Mouse (Mus musculus) bone marrow macrophage, adult 2 months (primary cell): Measurements from ENCODE around the gene Sema5a. TPM values are rescaled to one million over a fixed set of nuclear protein-coding genes. Genes with fewer than 3 reads are reported as not detected.

ENCODE experiments used
- H3K27ac ChIP-seq: 2 replicates; pipeline ENCODE4 v1.5.1; 2012; ENCODE audit warnings: low read depth, low read length; ENCODE audit not compliant: insufficient read depth
- H3K4me1 ChIP-seq: 2 replicates; pipeline ENCODE4 v1.6.1; 2012; ENCODE audit warnings: low read length; ENCODE audit not compliant: control insufficient read depth, insufficient read depth
- H3K4me3 ChIP-seq: 2 replicates; pipeline ENCODE4 v1.5.1; 2012; ENCODE audit warnings: mild to moderate bottlenecking, low read length, moderate library complexity; ENCODE audit not compliant: insufficient read depth
- CTCF ChIP-seq: IDR thresholded peaks from 2 replicates; pipeline ENCODE4 v1.5.1; 2012; ENCODE audit warnings: low read depth, mild to moderate bottlenecking, low read length, moderate library complexity
- POLR2A ChIP-seq: IDR thresholded peaks from 2 replicates; pipeline ENCODE4 v1.6.1; 2012; ENCODE audit warnings: mild to moderate bottlenecking, low read depth, low read length, borderline replicate concordance
- polyA plus RNA-seq: library from polyadenylated mRNA; stranded (reverse); fragments of >200 nt; gene quantifications from 2 replicates; pipeline ENCODE4 v1.2.4, GENCODE M21; 2012; ENCODE audit not compliant: missing spikeins, insufficient read depth, insufficient read length

Sema5a gene
- polyA plus RNA-seq, 1 experiment: not detected

DNA sequence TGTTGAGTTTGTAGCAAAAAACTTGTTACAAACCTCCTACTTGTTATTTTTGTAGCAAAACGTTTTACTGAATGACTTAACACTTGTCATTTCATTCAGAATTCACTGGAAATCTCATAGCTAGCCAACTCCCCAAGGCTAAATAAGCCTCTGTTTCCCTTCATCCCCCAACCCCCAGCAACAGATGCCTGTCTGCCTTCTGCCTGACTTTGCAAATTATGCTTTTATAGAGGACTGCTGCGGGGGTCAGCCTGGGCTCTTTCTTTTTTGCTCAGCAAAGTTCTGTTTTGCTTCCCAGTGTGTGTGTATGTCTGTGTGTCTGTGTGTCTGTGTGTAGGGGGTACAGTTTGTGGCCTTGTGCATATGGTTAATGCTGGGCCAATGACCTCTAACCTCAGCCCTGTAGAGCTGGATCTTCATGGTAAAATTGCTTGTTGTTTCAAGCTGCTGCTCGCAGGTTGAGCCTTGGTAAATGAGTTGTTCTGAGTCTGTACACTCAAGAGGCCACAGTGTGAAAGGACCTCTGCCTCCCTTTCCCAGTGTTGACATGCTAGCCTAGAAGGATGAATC is 94.2 kb downstream of the Sema5a start:
- TF ChIP-seq POLR2A (no peak), CTCF (no peak)
- H3K4me3 ChIP-seq: no peak overlapping the region
- H3K27ac ChIP-seq: no peak overlapping the region
- H3K4me1 ChIP-seq: peaks cover 7% of the 10 kb centered on the region

DNA sequence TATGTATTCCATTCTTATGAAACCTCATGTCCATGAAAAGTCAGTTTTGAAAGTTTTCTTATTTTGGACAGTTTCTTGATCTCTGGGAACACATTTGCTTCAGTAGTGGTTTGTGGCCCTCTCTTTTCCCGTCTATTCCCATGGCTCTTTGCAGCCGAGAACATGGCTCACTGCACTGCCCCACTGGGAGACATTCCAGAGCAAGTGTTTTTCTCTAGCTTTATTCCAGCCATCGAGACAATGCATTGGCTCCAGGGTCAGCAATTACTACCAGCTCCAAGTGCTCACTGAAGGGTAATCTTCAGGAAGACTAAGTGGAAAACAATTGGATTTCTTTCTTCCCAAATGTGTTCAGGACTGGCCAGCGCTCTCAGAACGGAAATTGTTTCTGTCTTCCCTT is 94.8 kb downstream of the Sema5a start:
- Histone ChIP-seq H3K27ac (no peak overlapping the region), H3K4me3 (no peak overlapping the region), H3K4me1 (peaks cover 7% of the 10 kb centered on the region)
- TF ChIP-seq CTCF (no peak), POLR2A (no peak)

DNA sequence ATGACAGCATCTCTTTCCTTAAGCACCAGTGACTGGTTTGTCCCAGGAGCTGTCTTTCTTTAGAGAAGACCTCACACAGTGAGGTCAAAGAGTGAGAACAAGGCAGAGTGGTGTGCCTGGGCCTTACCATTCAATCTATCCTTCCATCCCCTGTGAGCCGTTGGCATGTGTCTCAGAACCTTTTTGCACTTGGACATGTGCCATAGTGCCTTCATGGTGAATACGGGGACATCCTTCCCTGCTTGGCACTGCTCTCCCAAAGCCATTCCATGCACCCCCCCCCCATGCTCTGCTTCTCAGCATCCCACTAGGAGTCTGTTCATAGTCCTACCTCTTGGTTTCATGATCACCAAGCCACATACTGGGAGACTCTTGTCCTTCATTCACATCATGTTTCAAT is 96.8 kb downstream of the Sema5a start:
- Histone ChIP-seq H3K4me1 (peaks cover 7% of the 10 kb centered on the region), H3K4me3 (no peak overlapping the region), H3K27ac (no peak overlapping the region)
- TF ChIP-seq POLR2A: no peak
- no peak for TF ChIP-seq CTCF

DNA sequence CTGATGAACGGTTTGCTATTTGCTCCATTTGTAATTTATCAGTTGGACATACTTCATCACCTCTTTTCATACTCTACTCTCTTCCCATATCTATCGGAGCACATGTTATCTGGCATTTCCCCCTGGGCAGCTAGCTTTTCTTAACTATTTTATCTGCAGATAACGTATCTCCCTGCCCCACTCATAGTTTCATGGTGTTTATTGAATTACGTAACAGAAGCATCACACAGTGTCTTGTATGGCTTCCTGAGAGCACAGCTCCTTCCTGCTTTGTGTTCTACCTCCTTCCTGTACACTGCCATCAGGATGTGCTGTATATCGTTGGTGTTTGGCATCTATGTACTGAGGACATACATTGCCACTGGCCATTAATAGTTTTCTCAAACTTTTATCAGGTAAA is 98.9 kb downstream of the Sema5a start:
- H3K4me3 ChIP-seq: no peak overlapping the region
- no peak for TF ChIP-seq CTCF
- TF ChIP-seq POLR2A: no peak
- H3K27ac ChIP-seq: no peak overlapping the region
- peaks cover 15% of the 10 kb centered on the region for H3K4me1 ChIP-seq

DNA sequence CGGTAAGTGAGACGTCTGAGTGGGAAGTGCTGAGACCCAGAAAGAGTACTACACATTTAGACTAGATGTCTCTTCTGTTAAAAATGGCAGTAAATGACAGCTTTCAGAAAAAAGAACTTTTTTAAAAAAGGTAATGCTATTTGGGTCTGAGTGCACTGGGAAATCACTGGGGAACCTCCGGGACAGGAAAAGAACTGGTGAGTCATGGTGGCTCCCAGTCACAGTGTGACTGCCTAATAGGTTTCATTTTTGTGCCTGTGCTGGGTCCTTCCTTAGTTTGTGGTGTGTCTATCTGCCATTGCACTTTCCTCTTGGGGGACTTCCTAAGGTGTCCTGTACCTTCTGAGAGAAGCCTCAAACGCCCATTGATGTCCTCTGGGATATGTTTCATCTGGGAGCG is 102.7 kb downstream of the Sema5a start:
- TF ChIP-seq CTCF (no peak), POLR2A (no peak)
- H3K4me3 ChIP-seq: no peak overlapping the region
- peaks cover 15% of the 10 kb centered on the region for H3K4me1 ChIP-seq
- no peak overlapping the region for H3K27ac ChIP-seq

DNA sequence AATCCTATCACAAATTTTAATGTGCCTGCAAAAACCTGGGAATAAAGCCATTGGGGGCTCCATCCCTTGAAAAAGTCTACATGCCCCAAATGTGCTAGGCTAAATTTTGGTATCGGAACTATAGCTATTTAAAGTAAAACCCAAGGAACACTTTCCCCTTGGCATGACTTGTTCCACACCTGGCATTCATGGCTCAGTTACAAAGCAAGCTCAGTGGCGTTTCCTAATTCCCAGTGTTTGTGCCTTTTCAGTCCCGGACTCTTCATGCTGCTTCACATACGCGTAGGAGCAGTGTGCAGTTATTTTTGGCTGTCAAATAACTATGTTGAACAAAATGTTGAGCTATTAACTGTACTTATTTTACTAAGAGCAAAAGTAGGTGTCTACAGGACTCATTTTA is 104.7 kb downstream of the Sema5a start:
- TF ChIP-seq CTCF: no peak
- H3K4me3 ChIP-seq: no peak overlapping the region
- H3K4me1 ChIP-seq: peaks cover 8% of the 10 kb centered on the region
- no peak overlapping the region for H3K27ac ChIP-seq

DNA sequence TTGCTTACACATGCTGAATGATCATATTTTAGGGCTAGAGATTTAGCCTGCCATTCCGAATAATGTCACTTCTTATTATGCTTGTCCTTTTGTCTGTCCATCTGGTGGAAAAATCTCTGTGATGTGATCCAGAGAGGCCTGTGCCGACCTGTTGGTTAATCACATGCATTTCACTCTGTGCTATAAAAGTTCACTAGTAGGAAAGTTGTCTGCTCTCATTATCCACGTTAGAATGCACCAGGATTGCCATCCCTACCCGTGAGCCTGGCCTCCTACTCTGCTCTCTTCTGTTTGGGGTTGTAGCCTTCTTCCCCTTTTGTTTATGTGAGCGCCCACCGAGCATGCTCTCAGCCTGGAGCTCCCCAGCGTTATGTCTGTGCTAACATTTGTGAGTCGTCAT is 108.4 kb downstream of the Sema5a start:
- no peak overlapping the region for H3K4me3 ChIP-seq
- no peak overlapping the region for H3K27ac ChIP-seq
- 0 out of 2 replicates have a peak, but pooled peaks cover 2% of the 10 kb centered on the region for H3K4me1 ChIP-seq
- TF ChIP-seq CTCF (no peak), POLR2A (no peak)

DNA sequence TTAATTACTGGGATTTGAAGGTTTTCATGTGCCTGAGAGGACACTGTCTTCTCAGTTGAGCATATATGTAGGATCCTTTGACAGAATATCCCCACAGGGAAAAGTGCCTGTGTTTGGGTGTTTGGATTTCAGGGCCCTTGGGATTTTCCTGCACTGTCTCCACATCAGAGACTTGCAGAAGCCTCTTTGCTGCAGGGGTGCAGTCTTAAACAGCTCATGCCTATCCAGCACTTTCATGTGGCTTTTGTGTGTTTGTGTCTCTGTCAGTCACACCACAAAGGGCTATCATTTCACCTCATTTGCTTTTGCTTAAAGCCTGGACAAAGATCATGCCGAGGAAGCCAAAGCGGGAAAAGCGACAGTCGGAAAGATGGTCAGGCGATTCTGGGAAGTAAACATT is 108.9 kb downstream of the Sema5a start:
- no peak overlapping the region for H3K27ac ChIP-seq
- no peak for TF ChIP-seq CTCF
- no peak for TF ChIP-seq POLR2A
- no peak overlapping the region for H3K4me3 ChIP-seq
- H3K4me1 ChIP-seq: 0 out of 2 replicates have a peak, but pooled peaks cover 2% of the 10 kb centered on the region

DNA sequence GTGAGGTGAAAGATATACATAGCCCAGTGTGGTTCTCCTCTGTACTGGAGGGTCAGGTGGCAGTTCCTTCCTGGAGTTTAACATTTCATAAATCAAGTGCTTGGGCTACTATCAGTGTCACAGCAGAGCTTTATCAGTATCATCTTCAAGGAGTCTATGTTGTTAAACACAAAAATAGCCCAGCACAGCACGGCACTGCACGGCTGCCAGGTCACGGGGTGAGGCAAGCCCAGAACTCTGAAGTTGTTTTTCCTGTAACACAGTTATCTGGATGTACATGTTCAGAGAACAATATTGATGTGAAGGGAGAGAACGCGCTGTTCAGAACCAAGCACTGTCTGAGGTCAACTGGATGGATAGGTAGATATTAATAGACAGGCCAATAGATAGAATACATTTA is 112.2 kb downstream of the Sema5a start:
- TF ChIP-seq CTCF (no peak), POLR2A (no peak)
- H3K4me1 ChIP-seq: 0 out of 2 replicates have a peak, but pooled peaks cover 2% of the 10 kb centered on the region
- no peak overlapping the region for H3K27ac ChIP-seq
- H3K4me3 ChIP-seq: no peak overlapping the region

DNA sequence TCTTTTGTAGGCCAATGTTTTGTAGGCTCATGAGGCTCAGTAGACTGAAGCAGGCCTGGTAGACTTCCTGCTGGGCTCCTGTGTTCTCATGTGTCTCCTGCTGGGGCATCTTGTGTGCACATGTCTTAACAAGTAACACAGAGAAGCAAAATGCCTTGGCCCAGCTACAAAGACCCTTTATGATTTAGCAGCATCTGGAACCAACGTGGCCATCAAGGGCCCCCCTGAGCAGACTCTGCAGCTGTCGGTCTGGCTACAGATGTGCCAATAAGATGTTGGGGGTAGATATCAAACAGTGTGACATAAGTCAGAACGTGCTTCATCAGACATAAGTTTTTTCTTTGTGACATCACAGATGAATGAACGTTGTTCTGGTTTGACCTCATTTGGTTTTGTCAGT is 123.2 kb downstream of the Sema5a start:
- TF ChIP-seq CTCF (no peak), POLR2A (no peak)
- H3K27ac ChIP-seq: no peak overlapping the region
- H3K4me3 ChIP-seq: no peak overlapping the region
- H3K4me1 ChIP-seq: peaks cover 14% of the 10 kb centered on the region

DNA sequence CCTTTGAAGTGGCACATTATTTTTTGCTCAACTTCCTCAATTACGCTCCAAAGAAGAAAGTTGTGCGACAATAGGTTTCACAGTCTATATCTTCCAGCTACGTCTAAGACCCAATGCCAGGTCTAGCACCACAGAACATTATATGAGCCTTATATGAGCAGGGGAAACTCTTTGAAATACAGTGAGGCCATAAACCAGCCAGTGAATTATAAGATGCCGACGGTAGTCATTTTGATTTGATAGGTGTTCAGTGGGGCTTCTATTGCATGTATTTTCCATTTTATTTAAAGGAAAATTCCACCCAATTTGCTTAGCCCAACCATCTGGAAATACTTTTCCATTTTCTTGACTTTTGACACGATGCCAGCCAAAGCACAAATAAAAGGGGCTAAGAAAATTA is 126.3 kb downstream of the Sema5a start:
- TF ChIP-seq CTCF (no peak), POLR2A (no peak)
- peaks cover 14% of the 10 kb centered on the region for H3K4me1 ChIP-seq
- H3K27ac ChIP-seq: no peak overlapping the region

More for the DNA sequence above, 126.3 kb downstream of the Sema5a start:
- no peak overlapping the region for H3K4me3 ChIP-seq
